Mouse (Mus musculus) CH12.LX (cell line): ENCODE data around the gene Rnf41. TPM values are rescaled to one million over a fixed set of nuclear protein-coding genes. Genes with fewer than 3 reads are reported as not detected.

Experiments
- DNase-seq: peaks from one replicate; pipeline ENCODE4 v3.0.0-alpha.2; 2013; ENCODE audit errors: extremely low read depth
- H3K27ac ChIP-seq: 2 replicates; pipeline ENCODE4 v1.5.1; 2012; ENCODE audit warnings: low read depth, mild to moderate bottlenecking, control low read depth, moderate library complexity; ENCODE audit not compliant: insufficient read depth
- H3K27me3 ChIP-seq: replicated peaks from 2 replicates; pipeline ENCODE3; 2012; ENCODE audit warnings: inconsistent platforms
- H3K36me3 ChIP-seq, 2 experiments: replicated peaks in 1 of 2; 2 replicates each; pipeline versions ENCODE3 to v1.6.1; 2012; ENCODE audit warnings: inconsistent platforms in 1 of 2, low read length in 1 of 2, mild to moderate bottlenecking in 1 of 2, mixed read lengths in 1 of 2, moderate library complexity in 1 of 2; ENCODE audit not compliant: control insufficient read depth in 1 of 2, insufficient read depth in 1 of 2
- H3K4me1 ChIP-seq, 2 experiments: 2 replicates each; pipeline ENCODE4 v1.6.1; 2012; ENCODE audit warnings: inconsistent platforms in 1 of 2, moderate library complexity in 1 of 2; ENCODE audit not compliant: insufficient read depth in 2 of 2, control insufficient read depth in 1 of 2
- H3K4me2 ChIP-seq: 2 replicates; pipeline ENCODE4 v1.6.1; 2012; ENCODE audit warnings: low read depth, mild to moderate bottlenecking, control low read depth; ENCODE audit not compliant: poor library complexity, insufficient read depth, severe bottlenecking
- H3K4me3 ChIP-seq, 3 experiments: fragments of 150-350 bp in 1 of 3; sonication (generic) in 1 of 3; replicated peaks in 1 of 3; 2 replicates each; pipeline versions ENCODE3 to v1.5.1; 2011 to 2012; ENCODE audit warnings: low read depth in 2 of 3, low read length in 2 of 3, mild to moderate bottlenecking in 2 of 3, moderate library complexity in 2 of 3, control low read depth in 1 of 3, improper control_type of control experiment in 1 of 3, inconsistent platforms in 1 of 3, mixed read lengths in 1 of 3; ENCODE audit not compliant: poor library complexity in 1 of 3
- H3K79me2 ChIP-seq: replicated peaks from 2 replicates; pipeline ENCODE4 v1.6.1; 2012; ENCODE audit warnings: mild to moderate bottlenecking, moderate library complexity; ENCODE audit not compliant: control insufficient read depth, poor library complexity, insufficient read depth, severe bottlenecking; ENCODE audit errors: extremely low read depth
- H3K9ac ChIP-seq: 2 replicates; pipeline ENCODE4 v1.6.1; 2012; ENCODE audit warnings: low read depth, mild to moderate bottlenecking, control low read depth, moderate library complexity; ENCODE audit not compliant: insufficient read depth
- H3K9me3 ChIP-seq: replicated peaks from 2 replicates; pipeline ENCODE3; 2012; ENCODE audit warnings: low read length, inconsistent platforms, mixed read lengths
- BHLHE40 ChIP-seq: IDR thresholded peaks from 2 replicates; pipeline ENCODE4 v1.6.1; 2011; ENCODE audit warnings: mild to moderate bottlenecking, low read depth, low read length, improper control_type of control experiment
- CHD1 ChIP-seq: IDR thresholded peaks from 2 replicates; pipeline ENCODE4 v1.6.1; 2012; ENCODE audit warnings: low read depth, low read length, improper control_type of control experiment, inconsistent platforms
- CHD2 ChIP-seq: IDR thresholded peaks from 2 replicates; pipeline ENCODE4 v1.6.1; 2011; ENCODE audit warnings: low read length, improper control_type of control experiment
- CTCF ChIP-seq, 2 experiments: IDR thresholded peaks in 1 of 2; conservative IDR thresholded peaks in 1 of 2; 2 replicates each; pipeline ENCODE4 v1.5.1; 2011 to 2012; ENCODE audit warnings: low read depth in 2 of 2, low read length in 2 of 2, improper control_type of control experiment in 1 of 2, inconsistent platforms in 1 of 2, mild to moderate bottlenecking in 1 of 2, moderate library complexity in 1 of 2
- E2F4 ChIP-seq: IDR thresholded peaks from 2 replicates; pipeline ENCODE4 v1.6.1; 2011; ENCODE audit warnings: low read depth, low read length, improper control_type of control experiment; ENCODE audit not compliant: insufficient replicate concordance
- ELF1 ChIP-seq: IDR thresholded peaks from 2 replicates; pipeline ENCODE4 v1.6.1; 2014; ENCODE audit warnings: low read depth, mild to moderate bottlenecking, inconsistent platforms, low read length, improper control_type of control experiment
- EP300 ChIP-seq: IDR thresholded peaks from 2 replicates; pipeline ENCODE4 v1.6.1; 2011; ENCODE audit warnings: low read length, improper control_type of control experiment
- ETS1 ChIP-seq: conservative IDR thresholded peaks from 2 replicates; pipeline ENCODE4 v1.6.1; 2012; ENCODE audit warnings: low read depth, mild to moderate bottlenecking, inconsistent platforms, low read length, improper control_type of control experiment, moderate library complexity
- GABPA ChIP-seq: IDR thresholded peaks from 2 replicates; pipeline ENCODE4 v1.6.1; 2012; ENCODE audit warnings: low read depth, low read length, improper control_type of control experiment, inconsistent platforms; ENCODE audit not compliant: insufficient replicate concordance
- HCFC1 ChIP-seq: IDR thresholded peaks from 2 replicates; pipeline ENCODE4 v1.6.1; 2012; ENCODE audit warnings: low read depth, mild to moderate bottlenecking, inconsistent platforms, low read length, improper control_type of control experiment
- IRF4 ChIP-seq: IDR thresholded peaks from 2 replicates; pipeline ENCODE4 v1.6.1; 2014; ENCODE audit warnings: low read depth, mild to moderate bottlenecking, inconsistent platforms, low read length, improper control_type of control experiment
- JUN ChIP-seq: IDR thresholded peaks from 2 replicates; pipeline ENCODE4 v1.6.1; 2011; ENCODE audit warnings: low read depth, mild to moderate bottlenecking, low read length, improper control_type of control experiment, moderate library complexity; ENCODE audit not compliant: insufficient read depth
- JUND ChIP-seq: conservative IDR thresholded peaks from 2 replicates; pipeline ENCODE4 v1.6.1; 2011; ENCODE audit warnings: low read depth, low read length, improper control_type of control experiment
- KAT2A ChIP-seq: IDR thresholded peaks from 2 replicates; pipeline ENCODE4 v1.6.1; 2012; ENCODE audit warnings: low read length, improper control_type of control experiment, inconsistent platforms; ENCODE audit not compliant: insufficient replicate concordance
- MAFK ChIP-seq: IDR thresholded peaks from 2 replicates; pipeline ENCODE4 v1.6.1; 2011; ENCODE audit warnings: low read length, improper control_type of control experiment; ENCODE audit not compliant: insufficient replicate concordance
- MAX ChIP-seq: IDR thresholded peaks from 2 replicates; pipeline ENCODE4 v1.6.1; 2011; ENCODE audit warnings: low read length, improper control_type of control experiment
- MAZ ChIP-seq: IDR thresholded peaks from 2 replicates; pipeline ENCODE4 v1.6.1; 2012; ENCODE audit warnings: low read depth, mild to moderate bottlenecking, inconsistent platforms, low read length, improper control_type of control experiment, moderate library complexity
- MEF2A ChIP-seq: IDR thresholded peaks from 2 replicates; pipeline ENCODE4 v1.6.1; 2014; ENCODE audit warnings: low read depth, mild to moderate bottlenecking, inconsistent platforms, low read length, improper control_type of control experiment, borderline replicate concordance
- MXI1 ChIP-seq: IDR thresholded peaks from 2 replicates; pipeline ENCODE4 v1.6.1; 2011; ENCODE audit warnings: mild to moderate bottlenecking, low read depth, low read length, improper control_type of control experiment
- MYC ChIP-seq: IDR thresholded peaks from 2 replicates; pipeline ENCODE4 v1.6.1; 2011; ENCODE audit warnings: low read depth, mild to moderate bottlenecking, improper control_type of control experiment, low read length
- NELFE ChIP-seq: IDR thresholded peaks from 2 replicates; pipeline ENCODE4 v1.6.1; 2011; ENCODE audit warnings: low read depth, low read length, improper control_type of control experiment
- NRF1 ChIP-seq: IDR thresholded peaks from 2 replicates; pipeline ENCODE4 v1.6.1; 2014; ENCODE audit warnings: low read depth, mild to moderate bottlenecking, inconsistent platforms, low read length, improper control_type of control experiment, moderate library complexity
- PAX5 ChIP-seq: IDR thresholded peaks from 2 replicates; pipeline ENCODE4 v1.6.1; 2012; ENCODE audit warnings: low read length, inconsistent platforms, mixed read lengths
- POLR2A ChIP-seq: IDR thresholded peaks from 2 replicates; pipeline ENCODE4 v1.6.1; 2011; ENCODE audit warnings: low read depth, mild to moderate bottlenecking, improper control_type of control experiment, low read length
- POLR2AphosphoS2 ChIP-seq: IDR thresholded peaks from 2 replicates; pipeline ENCODE4 v1.6.1; 2011; ENCODE audit warnings: low read depth, low read length, improper control_type of control experiment
- RAD21 ChIP-seq: IDR thresholded peaks from 2 replicates; pipeline ENCODE4 v1.6.1; 2011; ENCODE audit warnings: low read depth, mild to moderate bottlenecking, low read length, improper control_type of control experiment, moderate library complexity
- RCOR1 ChIP-seq: conservative IDR thresholded peaks from 2 replicates; pipeline ENCODE4 v1.6.1; 2012; ENCODE audit warnings: low read depth, mild to moderate bottlenecking, inconsistent platforms, low read length, improper control_type of control experiment
- SIN3A ChIP-seq: IDR thresholded peaks from 2 replicates; pipeline ENCODE4 v1.6.1; 2012; ENCODE audit warnings: low read length, improper control_type of control experiment, inconsistent platforms
- SMC3 ChIP-seq: IDR thresholded peaks from 2 replicates; pipeline ENCODE4 v1.6.1; 2011; ENCODE audit warnings: low read depth, low read length, improper control_type of control experiment
- TBP ChIP-seq: conservative IDR thresholded peaks from 2 replicates; pipeline ENCODE4 v1.6.1; 2011; ENCODE audit warnings: low read depth, low read length, improper control_type of control experiment
- TCF12 ChIP-seq: IDR thresholded peaks from 2 replicates; pipeline ENCODE4 v1.6.1; 2014; ENCODE audit warnings: low read depth, mild to moderate bottlenecking, inconsistent platforms, low read length, improper control_type of control experiment
- USF1 ChIP-seq: IDR thresholded peaks from 2 replicates; pipeline ENCODE4 v1.6.1; 2014; ENCODE audit warnings: low read depth, mild to moderate bottlenecking, inconsistent platforms, low read length, improper control_type of control experiment
- USF2 ChIP-seq: conservative IDR thresholded peaks from 2 replicates; pipeline ENCODE4 v1.6.1; 2011; ENCODE audit warnings: low read depth, low read length, improper control_type of control experiment
- ZC3H11A ChIP-seq: IDR thresholded peaks from 2 replicates; pipeline ENCODE4 v1.6.1; 2012; ENCODE audit warnings: low read depth, mild to moderate bottlenecking, inconsistent platforms, low read length, improper control_type of control experiment
- ZKSCAN1 ChIP-seq: IDR thresholded peaks from 2 replicates; pipeline ENCODE4 v1.6.1; 2012; ENCODE audit warnings: low read depth, inconsistent platforms, low read length, improper control_type of control experiment, borderline replicate concordance
- ZMIZ1 ChIP-seq: IDR thresholded peaks from 2 replicates; pipeline ENCODE4 v1.6.1; 2012; ENCODE audit warnings: low read depth, mild to moderate bottlenecking, inconsistent platforms, low read length, improper control_type of control experiment
- ZNF384 ChIP-seq: IDR thresholded peaks from 2 replicates; pipeline ENCODE4 v1.6.1; 2012; ENCODE audit warnings: low read depth, low read length, improper control_type of control experiment, inconsistent platforms
- dilution Hi-C: fragments of 300-500 bp; cut with MboI; formaldehyde crosslinking; loops from 2 replicates; pipeline ENCODE4 v1.14.3; 2020; ENCODE audit warnings: low sequenced_read_pairs; ENCODE audit not compliant: extremely low pct_unique_long_range_greater_than_20kb, extremely low pct_ligation_motif_present
- in situ Hi-C: fragments of 300-500 bp; cut with MboI; formaldehyde crosslinking; loops from 3 replicates; pipeline ENCODE4 v1.14.3; 2019; ENCODE audit warnings: low sequenced_read_pairs, low pct_ligation_motif_present, low pct_unique_long_range_greater_than_20kb, mixed read lengths
- polyA plus RNA-seq: library from polyadenylated mRNA; unstranded; fragments of >175 nt; gene quantifications from 2 replicates; pipeline ENCODE4 v1.2.1, GENCODE M21; 2012; ENCODE audit warnings: low read depth; ENCODE audit not compliant: insufficient read length
- total RNA-seq, 2 experiments: library from RNA; depleted of rRNA; stranded (reverse); fragments of 300-350 nt in 1 of 2; fragments of >200 nt in 1 of 2; gene quantifications; 2 replicates each; pipeline ENCODE4 v1.2.3; 2012 to 2014

The Rnf41 gene
- total RNA-seq (2012; rRNA removed) (19.9 and 20.1 TPM in 2 replicates), total RNA-seq (2014; rRNA removed) (15.3 and 15.9 TPM in 2 replicates), polyA plus RNA-seq (17.4 TPM in 2 replicates)

- Histone ChIP-seq H3K79me2 (peaks cover 20% of the 10 kb centered on the region), H3K4me1 (peaks cover 8 to 29% of the 10 kb centered on the region in 2 experiments; a peak in 3 of 4 replicates), H3K9ac (peak within 1 kb of the TSS; percentile 87), H3K4me3 (peak within 1 kb of the TSS; percentile 77 to 92 (median 92)), H3K27ac (peak within 1 kb of the TSS; percentile 43), H3K36me3 (peaks cover 12 to 44% of the 10 kb centered on the region in 2 experiments), H3K4me2 (peak within 1 kb of the TSS; percentile 87), H3K27me3 (no peaks in the 10 kb centered on the region), H3K9me3 (no peaks in the 10 kb centered on the region)
- peak; percentile 98 for DNase-seq
- dilution Hi-C loops = no loop called here
- in situ Hi-C loops = no loop called here
- TF ChIP-seq ZMIZ1 = peak; percentile 66
- no peak for TF ChIP-seq EP300
- peak; percentile 85 for TF ChIP-seq MAX
- peak; percentile 57; the same call in 1 of the 2 replicates for TF ChIP-seq MEF2A
- no peak for TF ChIP-seq BHLHE40
- peak; percentile 37; the same call in 1 of the 2 replicates for TF ChIP-seq IRF4
- no peak for TF ChIP-seq E2F4
- TF ChIP-seq ETS1 = no peak; the same call in 1 of the 2 replicates
- TF ChIP-seq MAFK = no peak
- no peak for TF ChIP-seq RAD21
- peak; percentile 91 for TF ChIP-seq TCF12
- TF ChIP-seq KAT2A = peak; percentile 65; the same call in 1 of the 2 replicates
- TF ChIP-seq MXI1 = peak; percentile 77
- peak; percentile 84 for TF ChIP-seq MAZ
- TF ChIP-seq RCOR1 = no peak
- TF ChIP-seq CHD1 = no peak; the same call in 1 of the 2 replicates
- no peak; the same call in none of the 2 replicates for TF ChIP-seq CHD2
- TF ChIP-seq SMC3 = no peak
- TF ChIP-seq PAX5 = no peak
- no peak for TF ChIP-seq JUND
- TF ChIP-seq HCFC1 = peak; percentile 82
- TF ChIP-seq ZNF384 = 0 out of 2 replicates have a peak, but pooled peaks have one; percentile 25
- TF ChIP-seq SIN3A = peak; percentile 56
- peak; percentile 25; the same call in 1 of the 2 replicates for TF ChIP-seq NRF1
- no peak for TF ChIP-seq GABPA
- no peak for TF ChIP-seq ZKSCAN1
- TF ChIP-seq TBP = peak; percentile 79; the same call in 1 of the 2 replicates
- peak; percentile 88 for TF ChIP-seq NELFE
- TF ChIP-seq MYC = 0 out of 2 replicates have a peak, but pooled peaks have one; percentile 57
- TF ChIP-seq USF1 = no peak
- TF ChIP-seq CTCF (conservative IDR thresholded peaks at IDR 0.05 in 1 of 2, IDR thresholded peaks at IDR 0.05 in 1 of 2; ENCODE audit: low read depth in 2 of 2, low read length in 2 of 2) = no peak
- peak; percentile 87 for TF ChIP-seq ELF1
- no peak for TF ChIP-seq ZC3H11A
- no peak for TF ChIP-seq USF2
- peak; percentile 83 for TF ChIP-seq POLR2A
- TF ChIP-seq POLR2AphosphoS2 = 0 out of 2 replicates have a peak, but pooled peaks have one; percentile 33
- no peak for TF ChIP-seq JUN
Observed at GRCm38 (mm10) chr10:128411211-128412054, at the start of gene Rnf41, which contains the start of gene Nabp2. Rnf41 (plus strand) TSS chr10:128411657. Nabp2 (minus strand) TSS chr10:128411492.
